Mouse (Mus musculus) embryonic facial prominence, embryonic 11.5 days (tissue): ENCODE data around the gene Zfp39. TPM values are rescaled to one million over a fixed set of nuclear protein-coding genes. Genes with fewer than 3 reads are reported as not detected.
A peak's percentile ranks its signal among the peaks of the same experiment; 100 is the strongest.

Experiments
- ATAC-seq: fragments of 200-750 bp; cut with Nextera tagmentation; replicated peaks from 2 replicates; pipeline ENCODE4 v1.8.0; 2017; ENCODE audit warnings: low read depth; ENCODE audit not compliant: insufficient number of reproducible peaks, low FRiP score, low TSS enrichment
- DNase-seq: peaks from one replicate; pipeline ENCODE4 v3.0.0-alpha.2; 2015; ENCODE audit warnings: low spot score
- H3K27ac ChIP-seq: fragments of 300-500 bp; sonication (generic); replicated peaks from 2 replicates; pipeline ENCODE4 v1.5.1; 2014; ENCODE audit warnings: mild to moderate bottlenecking, low read depth, low read length, control low read depth
- H3K27me3 ChIP-seq: fragments of 300-500 bp; sonication (generic); 2 replicates; pipeline ENCODE4 v1.6.1; 2014; ENCODE audit warnings: mild to moderate bottlenecking, low read length, moderate library complexity, mixed read lengths; ENCODE audit not compliant: control insufficient read depth, insufficient read depth
- H3K36me3 ChIP-seq: fragments of 300-500 bp; sonication (generic); replicated peaks from 2 replicates; pipeline ENCODE4 v1.6.1; 2014; ENCODE audit warnings: low read depth, mild to moderate bottlenecking, low read length, moderate library complexity, mixed read lengths; ENCODE audit not compliant: control insufficient read depth, insufficient read depth
- H3K4me1 ChIP-seq: fragments of 300-500 bp; sonication (generic); 2 replicates; pipeline ENCODE4 v1.6.1; 2014; ENCODE audit warnings: low read length, mixed read lengths; ENCODE audit not compliant: control insufficient read depth, insufficient read depth
- H3K4me2 ChIP-seq: fragments of 300-500 bp; sonication (generic); 2 replicates; pipeline ENCODE4 v1.6.1; 2014; ENCODE audit warnings: low read depth, mild to moderate bottlenecking, control low read depth, low read length, moderate library complexity
- H3K4me3 ChIP-seq: fragments of 300-500 bp; sonication (generic); 2 replicates; pipeline ENCODE4 v1.5.1; 2014; ENCODE audit warnings: low read depth, low read length, control low read depth
- H3K9ac ChIP-seq: fragments of 300-500 bp; sonication (generic); replicated peaks from 2 replicates; pipeline ENCODE4 v1.6.1; 2014; ENCODE audit warnings: mild to moderate bottlenecking, control low read depth, low read length
- H3K9me3 ChIP-seq: fragments of 300-500 bp; sonication (generic); replicated peaks from 2 replicates; pipeline ENCODE4 v1.6.1; 2016; ENCODE audit warnings: mild to moderate bottlenecking, low read length, inconsistent platforms, mixed read lengths; ENCODE audit not compliant: control insufficient read depth
- WGBS: fragments of 180-500 bp; shearing (Covaris S2); extraction: QIAGEN DNeasy Blood & Tissue Kit; methylation state at CpG from one replicate; pipeline ENCODE4 v1.1.7; 2014; 5-methylcytosine and 5-hydroxymethylcytosine counted together
- polyA plus RNA-seq: library from polyadenylated mRNA; unstranded; fragments of >200 nt; fragmentation: Nextera tagmentation; extraction: Ambion mirVana; gene quantifications from 2 replicates; pipeline ENCODE4 v1.2.1, GENCODE M21; 2014

Zfp39 gene
- polyA plus RNA-seq, 1 experiment from 2014 or later: 7.6 TPM

DNA sequence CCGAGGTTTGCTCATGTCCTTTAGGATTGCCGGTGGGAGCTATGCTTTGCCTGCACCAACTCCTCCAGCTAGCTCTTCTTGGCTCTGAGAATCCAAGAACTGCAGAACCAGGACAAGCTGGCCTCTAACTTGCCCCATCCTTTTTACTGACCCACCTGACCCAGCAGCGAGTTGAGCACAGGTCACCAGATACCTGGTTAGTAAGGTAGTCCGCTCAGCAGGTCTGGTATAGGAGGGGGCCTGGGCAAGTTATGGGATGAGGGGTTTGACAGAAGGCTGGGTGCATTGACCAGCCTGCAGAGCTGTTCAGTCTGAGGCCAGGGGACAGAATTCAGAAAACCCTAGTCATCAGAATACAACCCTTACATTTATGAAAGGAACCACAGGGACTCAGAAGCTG, 25.0 kb upstream of the Zfp39 start:
- Histone ChIP-seq H3K27ac (no peak overlapping the region), H3K9ac (no peak overlapping the region), H3K27me3 (no peaks in the 10 kb centered on the region), H3K4me3 (no peak overlapping the region), H3K36me3 (peaks cover 10% of the 10 kb centered on the region), H3K4me2 (no peak overlapping the region), H3K4me1 (no peaks in the 10 kb centered on the region), H3K9me3 (no peaks in the 10 kb centered on the region)
- ATAC-seq (no peak), DNase-seq (no peak)
- 66% methylated on average over 4 of the region's 4 CpGs for WGBS

DNA sequence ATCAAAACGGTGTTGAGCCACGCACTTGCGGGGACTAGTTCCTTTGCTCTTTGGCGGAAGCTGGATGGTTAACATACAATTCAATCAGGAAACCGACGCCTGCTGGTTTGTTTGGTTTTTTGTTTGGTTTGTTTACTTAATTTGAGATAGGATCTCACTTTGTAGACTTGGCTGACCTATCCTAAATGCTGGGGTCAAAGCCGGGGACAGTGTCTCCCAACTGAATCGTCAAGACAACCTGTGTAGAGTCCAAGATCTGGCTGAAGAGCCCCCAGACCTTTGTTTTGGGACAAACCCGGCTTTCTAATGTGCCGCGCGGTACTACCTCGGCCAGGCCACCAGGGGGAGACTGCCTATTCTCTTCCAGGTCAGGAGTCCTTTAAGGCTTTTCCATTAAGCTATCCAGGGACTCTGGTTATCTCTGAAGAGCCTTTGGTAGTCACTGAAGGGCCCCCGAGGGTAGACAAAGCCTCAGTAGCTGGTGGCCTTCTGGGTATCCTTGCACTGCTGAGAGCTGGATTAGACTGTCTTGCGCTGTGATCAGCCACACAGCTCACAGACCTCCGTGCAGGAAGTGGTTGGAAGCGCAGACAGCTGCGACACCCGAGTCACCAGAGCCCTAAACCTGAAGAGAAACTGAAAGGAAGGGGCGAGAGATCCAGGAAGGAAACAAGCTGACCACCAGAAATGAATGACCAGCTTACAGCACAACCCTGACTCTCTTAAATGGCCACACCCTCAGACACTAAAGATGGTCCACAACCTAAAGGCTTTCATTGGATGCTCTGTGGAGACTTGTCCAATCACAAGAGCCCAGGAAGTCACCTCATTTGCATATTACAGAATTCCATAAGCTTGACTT, 24.0 kb upstream of the Zfp39 start:
- no peaks in the 10 kb centered on the region for H3K27me3 ChIP-seq
- no peaks in the 10 kb centered on the region for H3K9me3 ChIP-seq
- no peak overlapping the region for H3K27ac ChIP-seq
- H3K4me2 ChIP-seq: no peak overlapping the region
- peak overlapping the region; percentile 4; the same call in 1 of the 2 replicates for H3K9ac ChIP-seq
- DNase-seq (peak; percentile 79), ATAC-seq (peak; percentile 49; the same call in 1 of the 2 replicates)
- H3K36me3 ChIP-seq: peaks cover 3% of the 10 kb centered on the region
- WGBS: 38% methylated on average over 20 of the region's 20 CpGs
- no peak overlapping the region for H3K4me3 ChIP-seq
- no peaks in the 10 kb centered on the region for H3K4me1 ChIP-seq

DNA sequence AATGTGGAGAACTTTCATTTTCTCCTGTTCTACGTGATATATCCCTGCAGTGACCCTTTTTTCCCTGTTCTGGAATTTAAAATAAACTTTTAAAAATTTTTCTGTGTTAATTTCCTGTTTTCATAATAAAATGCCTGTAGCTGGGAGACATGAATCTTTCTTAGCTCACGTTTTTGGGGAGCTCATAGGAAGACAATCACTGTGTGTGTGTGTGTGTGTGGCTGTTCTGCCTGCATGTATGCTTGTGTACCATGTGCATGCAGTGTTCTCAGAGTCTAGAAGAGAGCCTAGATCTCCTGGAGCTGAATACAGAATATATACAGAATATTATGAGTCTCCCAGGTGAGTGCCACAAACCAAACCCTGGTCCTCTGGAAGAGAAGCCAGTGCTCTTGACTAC, 23.0 kb upstream of the Zfp39 start:
- no peaks in the 10 kb centered on the region for H3K9me3 ChIP-seq
- DNase-seq: no peak
- H3K27me3 ChIP-seq: no peaks in the 10 kb centered on the region
- H3K27ac ChIP-seq: no peak overlapping the region
- WGBS: 62% methylated on average over 2 of the region's 2 CpGs
- ATAC-seq: no peak
- H3K4me1 ChIP-seq: no peaks in the 10 kb centered on the region
- H3K4me2 ChIP-seq: no peak overlapping the region
- peaks cover 3% of the 10 kb centered on the region; the same call in 1 of the 2 replicates for H3K36me3 ChIP-seq
- H3K9ac ChIP-seq: no peak overlapping the region
- no peak overlapping the region for H3K4me3 ChIP-seq

DNA sequence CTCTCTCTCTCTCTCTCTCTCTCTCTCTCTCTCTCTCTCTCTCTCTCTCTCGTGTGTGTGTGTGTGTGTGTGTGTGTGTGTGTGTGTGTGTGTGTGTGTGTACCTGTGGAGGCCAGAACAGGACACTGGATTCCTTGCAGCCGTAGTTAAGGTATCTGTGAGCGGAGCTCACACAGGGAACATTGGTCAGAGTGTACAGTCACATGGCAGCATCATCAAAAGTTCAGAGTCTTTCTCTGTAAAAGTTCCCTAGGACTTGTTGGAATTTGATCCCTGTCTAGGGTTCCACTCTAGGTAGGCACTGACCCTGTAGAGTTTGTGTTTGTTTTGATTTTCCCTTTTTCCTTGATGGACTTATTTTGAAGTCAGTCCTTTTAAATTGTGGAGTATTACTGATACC, 22.6 kb upstream of the Zfp39 start:
- Histone ChIP-seq H3K9me3 (no peaks in the 10 kb centered on the region), H3K4me2 (no peak overlapping the region), H3K4me3 (no peak overlapping the region), H3K27ac (no peak overlapping the region), H3K9ac (no peak overlapping the region), H3K4me1 (no peaks in the 10 kb centered on the region), H3K27me3 (no peaks in the 10 kb centered on the region), H3K36me3 (no peaks in the 10 kb centered on the region)
- ATAC-seq (no peak), DNase-seq (no peak)
- WGBS: 86% methylated on average over 2 of the region's 3 CpGs

DNA sequence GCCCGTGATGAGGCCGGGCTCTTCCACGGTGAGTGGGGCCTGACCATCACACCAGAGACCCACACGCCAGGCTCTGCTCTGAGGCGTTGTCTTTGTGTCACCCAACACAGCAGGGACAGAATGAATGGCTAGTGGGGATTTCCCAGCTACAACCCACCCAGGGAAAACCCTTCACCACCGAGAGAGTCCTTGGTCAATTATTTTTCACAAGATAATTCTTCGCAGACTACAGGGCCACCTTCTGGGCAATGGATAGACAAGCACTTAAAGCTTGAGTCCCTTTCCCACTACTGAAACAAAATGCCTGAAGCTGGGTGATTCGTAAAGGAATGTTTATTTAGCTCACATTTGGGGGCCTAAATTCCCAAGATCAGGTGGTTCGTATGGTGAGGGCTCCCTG, 18.4 kb upstream of the Zfp39 start:
- WGBS: 81% methylated on average over 9 of the region's 9 CpGs

DNA sequence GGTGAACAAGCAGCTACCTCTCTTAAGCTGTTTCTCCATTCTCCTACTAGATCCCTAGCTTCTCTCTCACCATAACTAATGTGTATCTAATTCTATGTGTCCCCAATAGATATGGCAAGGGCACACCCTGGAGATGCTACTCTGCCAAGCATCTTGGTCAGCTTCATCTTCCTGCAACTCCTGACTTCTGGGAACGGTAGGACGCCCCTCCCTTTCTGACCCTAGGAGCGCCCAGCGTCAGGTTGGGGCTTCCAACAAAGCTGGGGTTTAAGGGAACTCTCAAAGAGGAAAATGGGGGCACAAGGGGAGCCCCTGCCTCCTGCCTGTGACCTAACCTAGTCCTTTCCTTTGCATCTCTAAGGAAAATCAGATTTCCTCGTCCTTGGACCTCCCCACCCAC, 14.7 kb upstream of the Zfp39 start:
- Histone ChIP-seq H3K9me3 (no peaks in the 10 kb centered on the region), H3K27me3 (no peaks in the 10 kb centered on the region), H3K9ac (no peak overlapping the region), H3K36me3 (no peaks in the 10 kb centered on the region), H3K4me1 (no peaks in the 10 kb centered on the region), H3K4me2 (no peak overlapping the region), H3K4me3 (no peak overlapping the region), H3K27ac (no peak overlapping the region)
- 81% methylated on average over 5 of the region's 5 CpGs for WGBS
- no peak for DNase-seq
- ATAC-seq: no peak

More for the DNA sequence above, 18.4 kb upstream of the Zfp39 start:
- no peak for ATAC-seq
- Histone ChIP-seq H3K9me3 (no peaks in the 10 kb centered on the region), H3K27me3 (no peaks in the 10 kb centered on the region), H3K27ac (no peak overlapping the region), H3K36me3 (no peaks in the 10 kb centered on the region), H3K4me1 (no peaks in the 10 kb centered on the region), H3K4me3 (no peak overlapping the region), H3K4me2 (no peak overlapping the region), H3K9ac (no peak overlapping the region)
- DNase-seq: no peak

DNA sequence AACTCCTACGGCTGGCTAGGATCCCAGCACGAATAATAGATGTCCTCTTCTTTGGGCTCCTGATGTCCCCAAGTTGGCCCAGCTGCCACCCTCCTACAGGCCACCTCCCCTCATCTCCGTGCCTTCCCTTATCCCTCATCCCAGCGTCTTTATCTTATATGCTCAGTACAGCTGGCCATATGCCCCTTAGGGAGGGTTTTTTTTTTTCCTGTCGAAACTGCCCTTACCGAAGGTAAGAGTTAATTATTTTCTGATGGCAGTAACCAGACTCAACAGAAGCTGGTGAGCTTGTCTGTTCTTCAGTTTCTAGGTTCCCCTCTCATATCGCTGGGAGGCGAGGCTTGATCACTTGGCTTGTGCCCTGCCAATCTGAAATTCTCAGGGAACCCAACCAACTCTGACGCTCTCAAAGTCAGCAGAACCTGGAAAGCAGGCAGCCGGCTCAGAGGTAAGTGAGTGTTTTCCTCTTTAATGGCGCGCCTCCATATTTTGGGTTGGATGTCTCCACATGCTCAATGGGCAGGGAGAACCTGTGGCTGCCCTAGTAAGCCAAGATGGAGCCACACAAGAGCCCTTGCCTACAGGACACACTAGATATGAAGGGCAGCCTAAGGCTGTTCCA, 13.8 kb upstream of the Zfp39 start, which contains the start of gene Btnl10:
Gene Btnl10 (plus strand): TSS at position 164 of the 622 bp plus-strand sequence.
- DNase-seq: no peak
- no peaks in the 10 kb centered on the region for H3K27me3 ChIP-seq
- WGBS: 71% methylated on average over 12 of the region's 12 CpGs
- ATAC-seq: no peak
- H3K27ac ChIP-seq: no peak within 1 kb of the TSS
- no peak within 1 kb of the TSS for H3K9ac ChIP-seq
- H3K9me3 ChIP-seq: no peaks in the 10 kb centered on the region
- H3K4me3 ChIP-seq: no peak within 1 kb of the TSS
- H3K36me3 ChIP-seq: no peaks in the 10 kb centered on the region
- no peak within 1 kb of the TSS for H3K4me2 ChIP-seq
- no peaks in the 10 kb centered on the region for H3K4me1 ChIP-seq
